ENCODE assay signal across 12 mouse cellular contexts in genomic region chr4:116829364-116830069, GRCm38 (mm10). TPM values are rescaled to one million over a fixed set of nuclear protein-coding genes. Genes with fewer than 3 reads are reported as not detected.
A peak's percentile ranks its signal among the peaks of the same experiment; 100 is the strongest.
DNase-seq lines count a peak whose midpoint lies in the region; ATAC-seq and TF ChIP-seq lines count a peak whose summit lies in the region.
"Had no signal": no experiment of that assay in that cellular context is flagged by ENCODE, and none has a peak within 500 bp of the region (broad histone marks: within the 10 kb centered on the region; RNA-seq: fewer than 3 reads in every experiment).

No protein-coding gene starts in this region.

- H3K36me3 ChIP-seq in forebrain, embryonic 14.5 days (ENCODE audit: control insufficient read depth, insufficient read depth, low read length) = no peaks in the 10 kb centered on the region
- H3K36me3 ChIP-seq in neural tube, embryonic 14.5 days (ENCODE audit: control insufficient read depth, insufficient read depth, low read length) = no peaks in the 10 kb centered on the region

- H3K4me2 ChIP-seq in forebrain, embryonic 14.5 days (ENCODE audit: low read length) = no peak overlapping the region
- H3K4me2 ChIP-seq in neural tube, embryonic 14.5 days (ENCODE audit: low read depth, low read length) = no peak overlapping the region

- H3K27me3 ChIP-seq in forebrain, embryonic 14.5 days (replicated peaks; ENCODE audit: control insufficient read depth, insufficient read depth, low read length) = no peaks in the 10 kb centered on the region
- no peaks in the 10 kb centered on the region for H3K27me3 ChIP-seq in neural tube, embryonic 14.5 days (ENCODE audit: control insufficient read depth, insufficient read depth, low read length)

- H3K27ac ChIP-seq in layer of hippocampus, adult 2 months = 0 out of 2 replicates have a peak overlapping the region, but pooled peaks have one; percentile 62
- peak overlapping the region; percentile 76 for H3K27ac ChIP-seq in forebrain, embryonic 14.5 days (ENCODE audit: low read depth, low read length)
- H3K27ac ChIP-seq in neural tube, embryonic 14.5 days (ENCODE audit: low read depth, low read length) = peak overlapping the region; percentile 78

- peak; percentile 73 for ATAC-seq in forebrain, embryonic 14.5 days
- ATAC-seq in neural tube, embryonic 14.5 days (ENCODE audit: low read depth) = peak; percentile 29; the same call in 1 of the 2 replicates

- H3K9me3 ChIP-seq in forebrain, embryonic 14.5 days (replicated peaks; ENCODE audit: control insufficient read depth, low read length) = no peaks in the 10 kb centered on the region
- H3K9me3 ChIP-seq in neural tube, embryonic 14.5 days (ENCODE audit: control insufficient read depth, low read length) = no peaks in the 10 kb centered on the region

- 27% methylated on average over 6 of the region's 6 CpGs for WGBS in forebrain, embryonic 14.5 days
- WGBS in neural tube, embryonic 14.5 days = 20% methylated on average over 6 of the region's 6 CpGs

- TF ChIP-seq CTCF in layer of hippocampus, adult 2 months (conservative IDR thresholded peaks at IDR 0.05) = no peak

- peaks cover 15% of the 10 kb centered on the region for H3K4me1 ChIP-seq in forebrain, embryonic 14.5 days (ENCODE audit: control insufficient read depth, insufficient read depth, low read length)
- H3K4me1 ChIP-seq in neural tube, embryonic 14.5 days (ENCODE audit: control insufficient read depth, insufficient read depth, low read length) = peaks cover 5% of the 10 kb centered on the region; the same call in 1 of the 2 replicates

- H3K9ac ChIP-seq in forebrain, embryonic 14.5 days (ENCODE audit: low read length) = peak overlapping the region; percentile 45; the same call in 1 of the 2 replicates
- H3K9ac ChIP-seq in neural tube, embryonic 14.5 days (replicated peaks; ENCODE audit: low read depth, low read length) = no peak overlapping the region

- no peak overlapping the region for H3K4me3 ChIP-seq in layer of hippocampus, adult 2 months
- H3K4me3 ChIP-seq in forebrain, embryonic 14.5 days (ENCODE audit: low read depth, low read length) = no peak overlapping the region
- H3K4me3 ChIP-seq in neural tube, embryonic 14.5 days (ENCODE audit: low read depth, low read length) = no peak overlapping the region

- DNase-seq in layer of hippocampus, adult 2 months (ENCODE audit: low spot score in 2 of 2) = no peak
- no peak for DNase-seq in layer of hippocampus, postnatal 36 days
- DNase-seq in forebrain, embryonic 14.5 days (ENCODE audit: low spot score) = peak; percentile 63
- DNase-seq in lung, postnatal 10 days = peak; percentile 54
- DNase-seq in cerebellum, adult 9-10 months = no peak
- DNase-seq in heart, postnatal 4 days = no peak
- DNase-seq in layer of hippocampus, postnatal 14 days (ENCODE audit: low spot score in 2 of 2) = no peak
- DNase-seq: B cell, adult 2 months; heart, adult 18-20 months; kidney, postnatal 25 days; spleen, adult 18-20 months had no signal

RNA-seq across cellular contexts. Expression of gene Hpdl, which starts 8.0 kb away (rescaled TPM):
- total RNA-seq in layer of hippocampus, adult 2 months (2021) = 1 to 10 TPM; 6.4 to 6.9 TPM
- 1 to 10 TPM; 4.9 to 5.2 TPM for total RNA-seq in layer of hippocampus, postnatal 36 days (2021)
- 0.77 and 0.78 TPM in 2 replicates for polyA plus RNA-seq in forebrain, embryonic 14.5 days (2014; fragmentation: Nextera tagmentation; extraction: Ambion mirVana)
- 1.5 and 2.7 TPM in 2 replicates for polyA plus RNA-seq in neural tube, embryonic 14.5 days (2014; fragmentation: Nextera tagmentation; extraction: Ambion mirVana)
- total RNA-seq in heart, postnatal 4 days (2021) = 1 to 10 TPM; 1.3 to 2.2 TPM
- total RNA-seq in layer of hippocampus, postnatal 14 days (2021) = 1 to 10 TPM; 3.3 to 3.7 TPM

RNA-seq across cellular contexts. Expression of gene Mutyh, which starts 22.0 kb away (rescaled TPM):
- 1 to 10 TPM; 3.1 to 3.2 TPM for total RNA-seq in layer of hippocampus, adult 2 months (2021)
- total RNA-seq in layer of hippocampus, postnatal 36 days (2021) = 1 to 10 TPM; 3.0 to 3.7 TPM
- 8.0 and 8.9 TPM in 2 replicates for polyA plus RNA-seq in forebrain, embryonic 14.5 days (2014; fragmentation: Nextera tagmentation; extraction: Ambion mirVana)
- polyA plus RNA-seq in neural tube, embryonic 14.5 days (2014; fragmentation: Nextera tagmentation; extraction: Ambion mirVana) = 4.8 and 7.0 TPM in 2 replicates
- total RNA-seq in heart, postnatal 4 days (2021) = 1 to 10 TPM; 4.0 to 4.2 TPM
- 1 to 10 TPM; 2.6 to 3.4 TPM for total RNA-seq in layer of hippocampus, postnatal 14 days (2021)

RNA-seq across cellular contexts. Expression of gene Toe1, which starts 22.1 kb away (rescaled TPM):
- 10 to 100 TPM; 14.0 to 16.2 TPM for total RNA-seq in layer of hippocampus, adult 2 months (2021)
- 10 to 100 TPM; 12.7 to 14.2 TPM for total RNA-seq in layer of hippocampus, postnatal 36 days (2021)
- polyA plus RNA-seq in forebrain, embryonic 14.5 days (2014; fragmentation: Nextera tagmentation; extraction: Ambion mirVana) = 34.0 and 34.5 TPM in 2 replicates
- 28.8 and 29.5 TPM in 2 replicates for polyA plus RNA-seq in neural tube, embryonic 14.5 days (2014; fragmentation: Nextera tagmentation; extraction: Ambion mirVana)
- total RNA-seq in heart, postnatal 4 days (2021) = 10 to 100 TPM; 13.3 to 15.4 TPM
- total RNA-seq in layer of hippocampus, postnatal 14 days (2021) = 10 to 100 TPM; 12.2 to 13.8 TPM

RNA-seq across cellular contexts. Expression of gene Zswim5, which starts 47.7 kb away (rescaled TPM):
- total RNA-seq in layer of hippocampus, adult 2 months (2021) = 10 to 100 TPM; 15.6 to 17.1 TPM
- total RNA-seq in layer of hippocampus, postnatal 36 days (2021) = 10 to 100 TPM; 17.6 to 18.5 TPM
- polyA plus RNA-seq in forebrain, embryonic 14.5 days (2014; fragmentation: Nextera tagmentation; extraction: Ambion mirVana) = 8.5 and 11.1 TPM in 2 replicates
- polyA plus RNA-seq in neural tube, embryonic 14.5 days (2014; fragmentation: Nextera tagmentation; extraction: Ambion mirVana) = 6.4 and 8.1 TPM in 2 replicates
- total RNA-seq in heart, postnatal 4 days (2021) = 1 to 10 TPM; 2.1 to 2.4 TPM
- 10 to 100 TPM; 12.2 to 15.8 TPM for total RNA-seq in layer of hippocampus, postnatal 14 days (2021)

Comparison
In these comparisons a context has a peak if more than half of its experiments do, and no peak if none do; other contexts are left out.
1. DNase-seq: peak in forebrain, embryonic 14.5 days (single experiment) and lung, postnatal 10 days (single experiment); none in layer of hippocampus, adult 2 months (0 of 2), layer of hippocampus, postnatal 36 days (0 of 2), cerebellum, adult 9-10 months (single experiment), heart, postnatal 4 days (single experiment) and layer of hippocampus, postnatal 14 days (0 of 2).
2. Peak in every context shown above with its lines, with median percentiles within 50 percentile points of each other: H3K27ac ChIP-seq.